Mouse (Mus musculus) small intestine, adult 2 months (tissue): ENCODE data around the gene Ubqlnl.

Experiments used
- CTCF ChIP-seq: fragments of 200-500 bp; IDR thresholded peaks from 2 replicates; pipeline ENCODE4 v1.5.1; 2012; ENCODE audit warnings: low read depth, mild to moderate bottlenecking, control low read depth, inconsistent platforms, low read length, moderate library complexity, mixed read lengths; ENCODE audit not compliant: insufficient replicate concordance, insufficient read length; ENCODE audit errors: extremely low read depth
- POLR2A ChIP-seq: fragments of 200-500 bp; IDR thresholded peaks from 2 replicates; pipeline ENCODE4 v1.6.1; 2012; ENCODE audit warnings: low read depth, mild to moderate bottlenecking, control low read depth, inconsistent platforms, low read length, moderate library complexity

GRCm38 (mm10) chr7:104195885-104196284, 45.5 kb upstream of the Ubqlnl start, which contains the start of gene Olfr649:
- TF ChIP-seq POLR2A (no peak), CTCF (no peak)
